Mouse (Mus musculus) forebrain, postnatal 0 days (tissue): Measurements from ENCODE around the gene Gm10837. TPM values are rescaled to one million over a fixed set of nuclear protein-coding genes. Genes with fewer than 3 reads are reported as not detected.

Source experiments
- ATAC-seq: fragments of 200-750 bp; cut with Nextera tagmentation; 2 replicates; pipeline ENCODE4 v1.8.0; 2017; ENCODE audit warnings: mild to moderate bottlenecking, moderate library complexity
- DNase-seq: peaks from one replicate; pipeline ENCODE4 v3.0.0-alpha.2; 2015
- H3K27ac ChIP-seq: fragments of 300-500 bp; sonication (generic); 2 replicates; pipeline ENCODE4 v1.5.1; 2014; ENCODE audit warnings: low read depth, mild to moderate bottlenecking, antibody characterized with exemption, low read length, moderate library complexity, mixed read lengths
- H3K27me3 ChIP-seq: fragments of 300-500 bp; sonication (generic); 2 replicates; pipeline ENCODE4 v1.6.1; 2014; ENCODE audit warnings: mild to moderate bottlenecking, low read length, mixed read lengths; ENCODE audit not compliant: insufficient read depth
- H3K36me3 ChIP-seq: fragments of 300-500 bp; sonication (generic); 2 replicates; pipeline ENCODE4 v1.6.1; 2014; ENCODE audit warnings: mild to moderate bottlenecking, moderate library complexity; ENCODE audit not compliant: insufficient read depth
- H3K4me1 ChIP-seq: fragments of 300-500 bp; sonication (generic); 2 replicates; pipeline ENCODE4 v1.6.1; 2014; ENCODE audit warnings: antibody characterized with exemption; ENCODE audit not compliant: insufficient read depth
- H3K4me2 ChIP-seq: fragments of 300-500 bp; sonication (generic); 2 replicates; pipeline ENCODE4 v1.6.1; 2014; ENCODE audit warnings: low read depth, mild to moderate bottlenecking, moderate library complexity
- H3K4me3 ChIP-seq: fragments of 300-500 bp; sonication (generic); 2 replicates; pipeline ENCODE4 v1.5.1; 2014; ENCODE audit warnings: low read depth, low read length, mixed read lengths
- H3K9ac ChIP-seq: fragments of 300-500 bp; sonication (generic); 2 replicates; pipeline ENCODE4 v1.6.1; 2014; ENCODE audit warnings: mild to moderate bottlenecking
- H3K9me3 ChIP-seq: fragments of 300-500 bp; sonication (generic); 2 replicates; pipeline ENCODE4 v1.6.1; 2016; ENCODE audit warnings: low read length
- CTCF ChIP-seq: sonication (generic); IDR thresholded peaks from 2 replicates; pipeline ENCODE4 v1.5.1; 2016; ENCODE audit warnings: antibody characterized with exemption, control low read depth, low read depth
- WGBS: fragments of 180-500 bp; shearing (Covaris S2); extraction: QIAGEN DNeasy Blood & Tissue Kit; methylation state at CpG from one replicate; pipeline ENCODE4 v1.1.7; 2014; 5-methylcytosine and 5-hydroxymethylcytosine counted together
- polyA plus RNA-seq: library from polyadenylated mRNA; unstranded; fragments of >200 nt; fragmentation: Nextera tagmentation; extraction: Ambion mirVana; gene quantifications from 2 replicates; pipeline ENCODE4 v1.2.1, GENCODE M21; 2015
- total RNA-seq: library from RNA; depleted of rRNA; stranded (reverse); fragments of >200 nt; gene quantifications from 2 replicates; pipeline ENCODE4 v1.2.3, GENCODE M21; 2014

Gene Gm10837
- total and polyA plus RNA-seq, 2 experiments from 2014 or later, result 0.23 to 1.0 TPM

- Histone ChIP-seq H3K9me3 (no peaks in the 10 kb centered on the region), H3K4me3 (peak overlapping the region; percentile 48), H3K36me3 (no peaks in the 10 kb centered on the region), H3K27me3 (peaks cover 33% of the 10 kb centered on the region), H3K27ac (no peak overlapping the region), H3K4me2 (peak overlapping the region; percentile 39; the same call in 1 of the 2 replicates), H3K9ac (peak overlapping the region; percentile 61; the same call in 1 of the 2 replicates), H3K4me1 (no peaks in the 10 kb centered on the region)
- no peak for ATAC-seq
- 18% methylated on average over 17 of the region's 17 CpGs for WGBS
- peak; percentile 56 for DNase-seq
- TF ChIP-seq CTCF, result no peak
Measured at GRCm38 (mm10) chr14:122479461-122480109, 10.8 kb upstream of the Gm10837 start.

GRCm38 (mm10) chr14:122480355-122480754, 10.0 kb upstream of the Gm10837 start:
- Histone ChIP-seq H3K4me1 (no peaks in the 10 kb centered on the region), H3K27me3 (peaks cover 41% of the 10 kb centered on the region), H3K4me3 (peak overlapping the region; percentile 48), H3K27ac (peak overlapping the region; percentile 23; the same call in 1 of the 2 replicates), H3K4me2 (peak overlapping the region; percentile 41; the same call in 1 of the 2 replicates), H3K9me3 (no peaks in the 10 kb centered on the region), H3K36me3 (no peaks in the 10 kb centered on the region), H3K9ac (peak overlapping the region; percentile 40)
- DNase-seq (peak; percentile 35), ATAC-seq (no peak)
- WGBS, result 22% methylated on average over 2 of the region's 2 CpGs
- no peak for TF ChIP-seq CTCF

GRCm38 (mm10) chr14:122481181-122481580, 9.2 kb upstream of the Gm10837 start:
- peaks cover 47% of the 10 kb centered on the region for H3K27me3 ChIP-seq
- no peaks in the 10 kb centered on the region for H3K9me3 ChIP-seq
- peak; percentile 33 for DNase-seq
- H3K4me1 ChIP-seq, result no peaks in the 10 kb centered on the region
- ATAC-seq, result no peak
- WGBS, result 25% methylated on average over 15 of the region's 15 CpGs
- H3K4me2 ChIP-seq, result peak overlapping the region; percentile 41
- peak overlapping the region; percentile 40; the same call in 1 of the 2 replicates for H3K9ac ChIP-seq
- peak overlapping the region; percentile 67 for H3K27ac ChIP-seq
- H3K36me3 ChIP-seq, result no peaks in the 10 kb centered on the region
- H3K4me3 ChIP-seq, result peak overlapping the region; percentile 48
- no peak for TF ChIP-seq CTCF

- Histone ChIP-seq H3K9me3 (no peaks in the 10 kb centered on the region), H3K9ac (peak overlapping the region; percentile 40), H3K4me1 (no peaks in the 10 kb centered on the region), H3K4me2 (peak overlapping the region; percentile 41), H3K36me3 (no peaks in the 10 kb centered on the region), H3K27me3 (peaks cover 56% of the 10 kb centered on the region), H3K27ac (peak overlapping the region; percentile 67), H3K4me3 (peak overlapping the region; percentile 12; the same call in 1 of the 2 replicates)
- 0 out of 2 replicates have a peak, but pooled peaks have one; percentile 3 for ATAC-seq
- peak; percentile 39 for DNase-seq
- TF ChIP-seq CTCF, result no peak
- WGBS, result 17% methylated on average over 38 of the region's 38 CpGs
Measured at GRCm38 (mm10) chr14:122482081-122483023, 8.0 kb upstream of the Gm10837 start.

- ATAC-seq (no peak), DNase-seq (peak; percentile 22)
- 18% methylated on average over 5 of the region's 5 CpGs for WGBS
- H3K4me2 ChIP-seq, result peak overlapping the region; percentile 41
- H3K9ac ChIP-seq, result peak overlapping the region; percentile 40
- H3K9me3 ChIP-seq, result no peaks in the 10 kb centered on the region
- H3K27me3 ChIP-seq, result peaks cover 59% of the 10 kb centered on the region
- H3K4me1 ChIP-seq, result no peaks in the 10 kb centered on the region
- H3K36me3 ChIP-seq, result no peaks in the 10 kb centered on the region
- 0 out of 2 replicates have a peak overlapping the region, but pooled peaks have one; percentile 12 for H3K4me3 ChIP-seq
- TF ChIP-seq CTCF, result no peak
- H3K27ac ChIP-seq, result peak overlapping the region; percentile 67; the same call in 1 of the 2 replicates
Measured at GRCm38 (mm10) chr14:122483024-122483385, 7.4 kb upstream of the Gm10837 start.

- peaks cover 62% of the 10 kb centered on the region for H3K27me3 ChIP-seq
- H3K9ac ChIP-seq, result peak overlapping the region; percentile 40; the same call in 1 of the 2 replicates
- H3K4me1 ChIP-seq, result no peaks in the 10 kb centered on the region
- ATAC-seq (peak; percentile 8; the same call in 1 of the 2 replicates), DNase-seq (peak; percentile 15)
- WGBS, result 30% methylated on average over 18 of the region's 18 CpGs
- H3K4me2 ChIP-seq, result peak overlapping the region; percentile 19; the same call in 1 of the 2 replicates
- no peak for TF ChIP-seq CTCF
- H3K4me3 ChIP-seq, result no peak overlapping the region
- peak overlapping the region; percentile 15; the same call in 1 of the 2 replicates for H3K27ac ChIP-seq
- H3K36me3 ChIP-seq, result no peaks in the 10 kb centered on the region
- no peaks in the 10 kb centered on the region for H3K9me3 ChIP-seq
Measured at GRCm38 (mm10) chr14:122483556-122484421, 6.6 kb upstream of the Gm10837 start.
